ENCODE assay signal across 8 mouse cellular contexts in genomic region chr7:30183879-30184289, GRCm38 (mm10). TPM values are rescaled to one million over a fixed set of nuclear protein-coding genes. Genes with fewer than 3 reads are reported as not detected.
DNase-seq lines count a peak whose midpoint lies in the region; ATAC-seq and TF ChIP-seq lines count a peak whose summit lies in the region.

Gene Cox7a1 (plus strand): TSS chr7:30184144.

- no peaks in the 10 kb centered on the region for H3K9me3 ChIP-seq in E14TG2a.4 (ENCODE audit: low read length)
- no peaks in the 10 kb centered on the region for H3K9me3 ChIP-seq in forebrain, embryonic 10.5 days
- H3K9me3 ChIP-seq in lung, embryonic 16.5 days (ENCODE audit: control insufficient read depth, low read length) = no peaks in the 10 kb centered on the region

- no peak for TF ChIP-seq CTCF in E14TG2a.4 (conservative IDR thresholded peaks at IDR 0.05; ENCODE audit: low read length)
- no peak for TF ChIP-seq CTCF in brain, embryonic 14.5 days (IDR thresholded peaks at IDR 0.05; ENCODE audit: borderline replicate concordance, extremely low read depth, insufficient read depth, insufficient read length)

- peak within 1 kb of the TSS; percentile 64 for H3K4me2 ChIP-seq in lung, embryonic 16.5 days (ENCODE audit: low read depth, low read length)

- WGBS in forebrain, embryonic 10.5 days = under 1% methylated on average over 11 of the region's 11 CpGs
- WGBS in large intestine, adult 2 months = under 1% methylated on average over 11 of the region's 11 CpGs
- 1% methylated on average over 11 of the region's 11 CpGs for WGBS in lung, embryonic 16.5 days

- ATAC-seq in lung, embryonic 16.5 days (ENCODE audit: low read depth) = peak; percentile 79

- H3K36me3 ChIP-seq in E14TG2a.4 (ENCODE audit: insufficient read depth, low read length) = peaks cover 44% of the 10 kb centered on the region
- peaks cover 40% of the 10 kb centered on the region for H3K36me3 ChIP-seq in forebrain, embryonic 10.5 days (replicated peaks)
- H3K36me3 ChIP-seq in lung, embryonic 16.5 days (ENCODE audit: control insufficient read depth, insufficient read depth, low read length) = peaks cover 21% of the 10 kb centered on the region

- no peaks in the 10 kb centered on the region for H3K27me3 ChIP-seq in E14TG2a.4 (ENCODE audit: insufficient read depth, low read length)
- H3K27me3 ChIP-seq in forebrain, embryonic 10.5 days (ENCODE audit: poor library complexity, severe bottlenecking) = no peaks in the 10 kb centered on the region
- no peaks in the 10 kb centered on the region for H3K27me3 ChIP-seq in lung, embryonic 16.5 days (ENCODE audit: control insufficient read depth, insufficient read depth, low read depth, low read length)

- H3K4me3 ChIP-seq in E14TG2a.4 (replicated peaks; ENCODE audit: low read length) = peak within 1 kb of the TSS; percentile 72
- H3K4me3 ChIP-seq in forebrain, embryonic 10.5 days = peak within 1 kb of the TSS; percentile 40
- peak within 1 kb of the TSS; percentile 40 for H3K4me3 ChIP-seq in lung, embryonic 16.5 days (ENCODE audit: low read length)

- peak within 1 kb of the TSS; percentile 16; the same call in 1 of the 2 replicates for H3K27ac ChIP-seq in forebrain, embryonic 10.5 days
- no peak within 1 kb of the TSS for H3K27ac ChIP-seq in lung, embryonic 16.5 days (ENCODE audit: low read length)

- H3K9ac ChIP-seq in lung, embryonic 16.5 days (ENCODE audit: low read length) = peak within 1 kb of the TSS; percentile 39

- peak; percentile 73 for DNase-seq in brain, embryonic 14.5 days (ENCODE audit: low read depth)
- peak; percentile 78 for DNase-seq in forebrain, embryonic 10.5 days (ENCODE audit: extremely low spot score, low spot score)
- peak; percentile 87 to 93 for DNase-seq in heart, postnatal 14 days
- DNase-seq in large intestine, adult 2 months (ENCODE audit: low read depth, low spot score) = peak; percentile 98
- DNase-seq in ovary, adult 18-20 months (ENCODE audit: low spot score) = peak; percentile 85
- peak; percentile 86 for DNase-seq in thymus, postnatal 0 days (ENCODE audit: low spot score)

- no peak for TF ChIP-seq POLR2A in brain, embryonic 14.5 days (IDR thresholded peaks at IDR 0.05; ENCODE audit: borderline replicate concordance, extremely low read depth, insufficient read depth, insufficient read length, poor library complexity, severe bottlenecking)

- intact Hi-C loops in heart, postnatal 14 days (cut with DNase I) = loop anchor here (2.0 to 5.0 kb wide), 2 partner anchors 15 to 33 kb away; partner anchors contain the start of gene Capns1

- H3K4me1 ChIP-seq in E14TG2a.4 (replicated peaks; ENCODE audit: low read depth, low read length) = peaks cover 72% of the 10 kb centered on the region
- peaks cover 13% of the 10 kb centered on the region for H3K4me1 ChIP-seq in forebrain, embryonic 10.5 days
- H3K4me1 ChIP-seq in lung, embryonic 16.5 days (replicated peaks; ENCODE audit: control insufficient read depth, insufficient read depth, low read length) = peaks cover 6% of the 10 kb centered on the region

RNA-seq across cellular contexts. Expression of gene Cox7a1, which starts in this region (rescaled TPM):
- 2.1 and 2.2 TPM in 2 replicates for polyA plus RNA-seq in brain, embryonic 14.5 days (2012; rRNA removed)
- 4.0 and 4.5 TPM in 2 replicates for polyA plus RNA-seq in forebrain, embryonic 10.5 days (2016; fragmentation: Nextera tagmentation; extraction: Ambion mirVana)
- 1,000 to 10,000 TPM; 1,873 to 1,882 TPM for total RNA-seq in heart, postnatal 14 days (2021)
- polyA plus RNA-seq in large intestine, adult 2 months (2012; rRNA removed) = 90.2 and 179 TPM in 2 replicates
- polyA plus RNA-seq in lung, embryonic 16.5 days (2015; fragmentation: Nextera tagmentation; extraction: Ambion mirVana) = 17.1 and 20.2 TPM in 2 replicates
- 9.2 and 11.6 TPM in 2 replicates for polyA plus RNA-seq in thymus, postnatal 0 days (2015; fragmentation: Nextera tagmentation; extraction: Ambion mirVana)
